Mouse (Mus musculus): Measurements from ENCODE around the gene Fam19a2. TPM values are rescaled to one million over a fixed set of nuclear protein-coding genes. Genes with fewer than 3 reads are reported as not detected.

Fam19a2 gene
- polyA plus RNA-seq, 1 experiment: 0.01 TPM

DNA sequence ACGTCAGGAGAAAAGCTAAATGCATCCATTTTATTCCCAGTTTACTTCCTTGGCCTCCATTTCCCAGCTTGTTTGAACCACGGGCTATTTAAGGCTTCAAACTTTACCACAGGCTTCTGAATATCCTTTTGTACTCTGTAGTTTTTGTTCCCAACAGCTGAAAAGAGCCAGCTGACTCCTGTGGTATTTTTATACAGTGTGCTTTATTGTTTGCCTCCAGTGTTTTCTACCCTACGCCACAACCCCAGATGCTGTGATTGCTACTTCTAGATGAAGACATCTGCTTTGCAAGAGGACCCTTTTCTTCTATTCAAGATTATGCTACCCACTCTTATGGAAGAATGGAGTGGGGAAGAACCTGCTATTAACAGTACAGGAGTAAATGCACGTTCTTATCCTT is 314.0 kb downstream of the Fam19a2 start:
- H3ac ChIP-seq (ENCODE audit: control insufficient read depth, insufficient read length): no peak overlapping the region
- no peaks in the 10 kb centered on the region for H3K27me3 ChIP-seq (ENCODE audit: control insufficient read depth, insufficient read depth, insufficient read length)
- H3K36me3 ChIP-seq (ENCODE audit: control insufficient read depth, insufficient read depth): no peaks in the 10 kb centered on the region
- H3K4me2 ChIP-seq (ENCODE audit: low read depth): no peak overlapping the region
- no peak overlapping the region for H3K4me3 ChIP-seq
- no peaks in the 10 kb centered on the region for H3K79me2 ChIP-seq (ENCODE audit: control insufficient read depth, insufficient read depth)
- TF ChIP-seq TCF12 (IDR thresholded peaks at IDR 0.05; ENCODE audit: insufficient read depth, poor library complexity, severe bottlenecking): no peak
- no peak for TF ChIP-seq MYOG (IDR thresholded peaks at IDR 0.05; ENCODE audit: control insufficient read depth in 1 of 3, insufficient read depth in 1 of 3, insufficient read length in 2 of 3, low read depth in 2 of 3)
- TF ChIP-seq MAX (IDR thresholded peaks at IDR 0.05; ENCODE audit: low read depth): no peak
- TF ChIP-seq E2F4 (IDR thresholded peaks at IDR 0.05; ENCODE audit: insufficient read depth): no peak
- TF ChIP-seq SRF (IDR thresholded peaks at IDR 0.05; ENCODE audit: control insufficient read depth, insufficient read length, low read depth): no peak
- no peak for TF ChIP-seq USF1 (IDR thresholded peaks at IDR 0.05; ENCODE audit: low read depth)
- TF ChIP-seq POLR2A (IDR thresholded peaks at IDR 0.05; ENCODE audit: insufficient read length, low read depth): no peak
- no peak for TF ChIP-seq TCF3 (IDR thresholded peaks at IDR 0.05; ENCODE audit: insufficient read length, low read depth)
- TF ChIP-seq MYOD1 (IDR thresholded peaks at IDR 0.05; ENCODE audit: control insufficient read depth in 1 of 3, insufficient read length in 2 of 3, low read depth in 2 of 3): no peak

GRCm38 (mm10) chr10:123579012-123579411 is 315.2 kb downstream of the Fam19a2 start:
- TF ChIP-seq POLR2A (IDR thresholded peaks at IDR 0.05; ENCODE audit: insufficient read length, low read depth): no peak
- TF ChIP-seq REST (IDR thresholded peaks at IDR 0.05; ENCODE audit: insufficient read depth, insufficient read length): no peak
- TF ChIP-seq CEBPB (IDR thresholded peaks at IDR 0.05; ENCODE audit: insufficient read depth, poor library complexity, severe bottlenecking): no peak
- no peak for TF ChIP-seq USF1 (IDR thresholded peaks at IDR 0.05; ENCODE audit: low read depth)
- TF ChIP-seq POLR2AphosphoS2 (IDR thresholded peaks at IDR 0.05; ENCODE audit: insufficient read length, low read depth): no peak
- no peak for TF ChIP-seq MYOG (IDR thresholded peaks at IDR 0.05; ENCODE audit: control insufficient read depth in 1 of 3, insufficient read depth in 1 of 3, insufficient read length in 2 of 3, low read depth in 2 of 3)
- TF ChIP-seq TCF12 (IDR thresholded peaks at IDR 0.05; ENCODE audit: insufficient read depth, poor library complexity, severe bottlenecking): no peak
- TF ChIP-seq MAX (IDR thresholded peaks at IDR 0.05; ENCODE audit: low read depth): no peak
- TF ChIP-seq MYOD1 (IDR thresholded peaks at IDR 0.05; ENCODE audit: control insufficient read depth in 1 of 3, insufficient read length in 2 of 3, low read depth in 2 of 3): no peak
- no peak for TF ChIP-seq E2F4 (IDR thresholded peaks at IDR 0.05; ENCODE audit: insufficient read depth)
- TF ChIP-seq SRF (IDR thresholded peaks at IDR 0.05; ENCODE audit: control insufficient read depth, insufficient read length, low read depth): no peak
- TF ChIP-seq TCF3 (IDR thresholded peaks at IDR 0.05; ENCODE audit: insufficient read length, low read depth): no peak
- Histone ChIP-seq H3K27me3 (ENCODE audit: control insufficient read depth, insufficient read depth, insufficient read length) (no peaks in the 10 kb centered on the region), H3K36me3 (ENCODE audit: control insufficient read depth, insufficient read depth) (no peaks in the 10 kb centered on the region), H3K4me3 (no peak overlapping the region), H3K79me2 (ENCODE audit: control insufficient read depth, insufficient read depth) (no peaks in the 10 kb centered on the region), H3ac (ENCODE audit: control insufficient read depth, insufficient read length) (no peak overlapping the region), H3K4me2 (ENCODE audit: low read depth) (no peak overlapping the region)

DNA sequence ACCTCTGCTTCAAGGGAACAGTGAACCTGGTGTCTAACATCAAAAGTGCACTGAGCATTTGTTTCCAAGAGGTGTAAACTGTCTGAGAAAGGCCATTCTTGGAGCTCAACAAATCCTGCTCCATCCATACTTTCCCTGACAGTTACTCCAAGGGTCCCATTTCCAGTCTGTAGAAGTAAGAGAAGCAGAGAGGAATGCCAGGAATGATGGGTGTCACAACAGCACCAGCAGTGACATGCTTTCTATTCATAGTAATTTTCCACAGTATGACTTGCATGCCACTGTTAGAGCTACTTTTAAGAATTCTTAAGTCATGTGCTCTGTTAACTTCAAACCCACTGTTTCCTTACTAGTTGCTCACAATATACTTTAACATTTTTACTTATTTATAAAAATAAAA is 331.2 kb downstream of the Fam19a2 start:
- H3K79me2 ChIP-seq (ENCODE audit: control insufficient read depth, insufficient read depth): no peaks in the 10 kb centered on the region
- TF ChIP-seq MAX (IDR thresholded peaks at IDR 0.05; ENCODE audit: low read depth) (no peak), POLR2AphosphoS2 (IDR thresholded peaks at IDR 0.05; ENCODE audit: insufficient read length, low read depth) (no peak), TCF3 (IDR thresholded peaks at IDR 0.05; ENCODE audit: insufficient read length, low read depth) (no peak), MYOG (IDR thresholded peaks at IDR 0.05; ENCODE audit: control insufficient read depth in 1 of 3, insufficient read depth in 1 of 3, insufficient read length in 2 of 3, low read depth in 2 of 3) (no peak), TCF12 (IDR thresholded peaks at IDR 0.05; ENCODE audit: insufficient read depth, poor library complexity, severe bottlenecking) (no peak), REST (IDR thresholded peaks at IDR 0.05; ENCODE audit: insufficient read depth, insufficient read length) (no peak), MYOD1 (IDR thresholded peaks at IDR 0.05; ENCODE audit: control insufficient read depth in 1 of 3, insufficient read length in 2 of 3, low read depth in 2 of 3) (no peak), E2F4 (IDR thresholded peaks at IDR 0.05; ENCODE audit: insufficient read depth) (no peak), USF1 (IDR thresholded peaks at IDR 0.05; ENCODE audit: low read depth) (no peak), POLR2A (IDR thresholded peaks at IDR 0.05; ENCODE audit: insufficient read length, low read depth) (no peak)
- no peak overlapping the region for H3ac ChIP-seq (ENCODE audit: control insufficient read depth, insufficient read length)
- H3K36me3 ChIP-seq (ENCODE audit: control insufficient read depth, insufficient read depth): no peaks in the 10 kb centered on the region
- no peak overlapping the region for H3K4me3 ChIP-seq
- H3K4me2 ChIP-seq (ENCODE audit: low read depth): no peak overlapping the region
- H3K27me3 ChIP-seq (ENCODE audit: control insufficient read depth, insufficient read depth, insufficient read length): no peaks in the 10 kb centered on the region

DNA sequence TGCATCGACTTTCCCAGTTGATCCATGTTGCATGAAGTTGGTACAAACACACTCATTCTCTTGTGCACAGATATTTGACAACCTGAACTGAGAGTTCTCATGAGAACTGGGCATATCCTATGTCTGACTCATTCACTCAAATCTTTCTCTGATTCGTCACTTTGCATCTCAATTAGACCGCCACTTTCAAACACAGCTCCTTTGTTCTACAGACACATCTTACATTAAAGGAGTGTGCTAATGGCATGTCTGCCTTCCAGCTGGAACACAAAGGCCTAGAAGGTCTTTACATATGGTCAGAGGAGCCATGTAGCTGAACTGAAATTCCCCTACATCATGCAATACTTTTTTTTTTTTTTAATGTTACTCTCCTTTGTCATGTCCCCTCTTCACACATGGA is 333.3 kb downstream of the Fam19a2 start:
- H3K4me3 ChIP-seq: no peak overlapping the region
- no peaks in the 10 kb centered on the region for H3K36me3 ChIP-seq (ENCODE audit: control insufficient read depth, insufficient read depth)
- no peaks in the 10 kb centered on the region for H3K79me2 ChIP-seq (ENCODE audit: control insufficient read depth, insufficient read depth)
- no peak overlapping the region for H3ac ChIP-seq (ENCODE audit: control insufficient read depth, insufficient read length)
- no peaks in the 10 kb centered on the region for H3K27me3 ChIP-seq (ENCODE audit: control insufficient read depth, insufficient read depth, insufficient read length)
- no peak overlapping the region for H3K4me2 ChIP-seq (ENCODE audit: low read depth)
- TF ChIP-seq USF1 (IDR thresholded peaks at IDR 0.05; ENCODE audit: low read depth): no peak
- no peak for TF ChIP-seq TCF3 (IDR thresholded peaks at IDR 0.05; ENCODE audit: insufficient read length, low read depth)
- TF ChIP-seq MAX (IDR thresholded peaks at IDR 0.05; ENCODE audit: low read depth): no peak
- no peak for TF ChIP-seq TCF12 (IDR thresholded peaks at IDR 0.05; ENCODE audit: insufficient read depth, poor library complexity, severe bottlenecking)
- no peak for TF ChIP-seq MYOD1 (IDR thresholded peaks at IDR 0.05; ENCODE audit: control insufficient read depth in 1 of 3, insufficient read length in 2 of 3, low read depth in 2 of 3)
- TF ChIP-seq SRF (IDR thresholded peaks at IDR 0.05; ENCODE audit: control insufficient read depth, insufficient read length, low read depth): no peak
- no peak for TF ChIP-seq E2F4 (IDR thresholded peaks at IDR 0.05; ENCODE audit: insufficient read depth)
- TF ChIP-seq CEBPB (IDR thresholded peaks at IDR 0.05; ENCODE audit: insufficient read depth, poor library complexity, severe bottlenecking): no peak
- no peak for TF ChIP-seq POLR2A (IDR thresholded peaks at IDR 0.05; ENCODE audit: insufficient read length, low read depth)
- no peak for TF ChIP-seq MYOG (IDR thresholded peaks at IDR 0.05; ENCODE audit: control insufficient read depth in 1 of 3, insufficient read depth in 1 of 3, insufficient read length in 2 of 3, low read depth in 2 of 3)
- TF ChIP-seq POLR2AphosphoS2 (IDR thresholded peaks at IDR 0.05; ENCODE audit: insufficient read length, low read depth): no peak
- no peak for TF ChIP-seq REST (IDR thresholded peaks at IDR 0.05; ENCODE audit: insufficient read depth, insufficient read length)

Measured in myocyte (in vitro differentiated cells).